Mouse (Mus musculus) layer of hippocampus, postnatal 25 days (tissue): ENCODE data around the gene Ifit2. TPM values are rescaled to one million over a fixed set of nuclear protein-coding genes. Genes with fewer than 3 reads are reported as not detected.
"Not testable (repeated sequence)": the region's sequence is repeated elsewhere in the genome, so short reads cannot be mapped to it uniquely, and the experiment has no call there.

Source experiments
- DNase-seq, 2 experiments: peaks; one replicate each; pipeline ENCODE4 v3.0.0; 2022; ENCODE audit warnings: mixed read lengths in 2 of 2, low spot score in 1 of 2; ENCODE audit errors: extremely low spot score in 1 of 2
- total RNA-seq, 2 experiments: library from RNA; stranded (reverse); gene quantifications; 2 replicates each; pipeline ENCODE4 v1.2.3; 2021

Ifit2 gene
- total RNA-seq, 2 experiments from 2014 or later = 4.5 to 4.6 TPM

- DNase-seq = no peak
Measured at GRCm38 (mm10) chr19:34539422-34539821, 11.1 kb upstream of the Ifit2 start.

GRCm38 (mm10) chr19:34546211-34546610 lies 4.3 kb upstream of the Ifit2 start:
- DNase-seq = no peak

DNA sequence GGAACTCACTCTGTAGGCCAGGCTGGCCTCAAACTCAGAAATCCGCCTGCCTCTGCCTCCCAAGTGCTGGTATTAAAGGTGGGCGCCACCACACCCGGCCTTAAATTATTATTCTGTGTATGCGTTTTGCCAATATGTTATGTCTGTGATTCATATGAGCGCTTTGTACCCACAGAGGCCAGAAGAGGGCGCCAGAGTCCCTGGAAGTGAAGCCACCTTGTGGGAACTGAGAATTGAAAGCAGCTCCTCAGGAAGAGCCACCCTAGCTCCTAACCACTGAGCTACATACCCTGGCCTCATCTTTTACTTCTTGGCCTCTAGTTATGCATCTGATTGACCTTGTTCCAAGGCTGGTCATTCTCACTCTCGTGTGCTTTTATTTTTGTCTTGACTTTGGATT lies 2.5 kb upstream of the Ifit2 start:
- peak; percentile 41 to 83 for DNase-seq

- no peak for DNase-seq
Measured at GRCm38 (mm10) chr19:34550205-34550533, 325 bp upstream of the Ifit2 start.

- DNase-seq = no peak
Measured at GRCm38 (mm10) chr19:34551981-34552380, 1.5 kb downstream of the Ifit2 start.

GRCm38 (mm10) chr19:34553021-34553420 lies 2.5 kb downstream of the Ifit2 start:
- no peak for DNase-seq

- no peak for DNase-seq
Measured at GRCm38 (mm10) chr19:34553522-34553921, 3.0 kb downstream of the Ifit2 start.

GRCm38 (mm10) chr19:34554061-34554460 lies 3.6 kb downstream of the Ifit2 start:
- DNase-seq = no peak

DNA sequence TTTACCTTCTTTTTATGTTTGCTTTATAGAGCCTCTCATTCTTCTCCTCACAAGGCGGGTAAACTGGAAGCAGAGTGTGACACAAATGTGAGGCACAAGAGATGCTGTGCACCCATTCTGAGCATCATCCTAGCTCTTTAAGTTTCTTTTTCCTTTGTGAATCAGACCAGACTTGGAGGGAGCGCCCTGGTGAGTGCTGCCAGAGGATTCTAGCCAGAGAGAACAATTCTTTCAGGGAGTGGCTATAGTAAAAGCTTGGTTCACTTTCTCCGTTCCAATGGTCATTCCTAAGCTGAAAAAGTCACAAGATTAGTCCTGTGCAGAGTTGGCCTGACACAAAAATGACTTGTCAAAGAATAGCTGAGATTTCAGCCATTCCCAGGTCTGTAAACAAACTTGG lies 6.1 kb downstream of the Ifit2 start:
- DNase-seq = no peak

- DNase-seq = no peak
Measured at GRCm38 (mm10) chr19:34562556-34562955, 12.1 kb downstream of the Ifit2 start.

DNA sequence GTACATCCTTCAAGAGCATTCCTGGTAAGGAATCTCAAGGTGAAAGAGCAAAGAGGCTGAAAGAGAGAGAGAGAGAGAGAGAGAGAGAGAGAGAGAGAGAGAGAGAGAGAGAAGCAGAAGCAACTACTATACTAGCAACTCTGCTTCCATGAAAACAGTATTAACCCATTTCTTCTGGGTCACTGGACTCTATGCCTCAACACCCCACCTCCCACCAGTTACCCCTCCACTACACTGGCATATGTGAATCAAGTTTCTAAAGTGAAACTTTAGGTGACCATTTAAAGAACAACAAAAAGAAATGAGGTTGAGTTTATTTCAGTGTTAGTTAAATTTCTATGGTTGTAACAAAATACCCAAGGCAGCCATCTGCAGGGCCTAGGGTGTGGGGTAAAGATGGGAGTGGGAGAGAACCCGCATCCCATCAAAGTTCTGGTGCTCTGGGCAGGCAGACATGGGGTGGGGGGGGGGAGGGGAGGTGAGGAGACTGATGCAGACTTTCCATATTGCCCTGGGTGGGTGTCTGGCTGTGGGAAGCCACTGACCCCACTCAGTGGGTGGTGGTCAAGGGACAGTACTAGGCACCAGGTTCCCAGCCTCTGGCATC lies 15.8 kb downstream of the Ifit2 start:
- no peak for DNase-seq

- no peak for DNase-seq
Measured at GRCm38 (mm10) chr19:34568988-34569895, 18.7 kb downstream of the Ifit2 start.

- DNase-seq = no peak
Measured at GRCm38 (mm10) chr19:34569896-34570476, 19.5 kb downstream of the Ifit2 start.

DNA sequence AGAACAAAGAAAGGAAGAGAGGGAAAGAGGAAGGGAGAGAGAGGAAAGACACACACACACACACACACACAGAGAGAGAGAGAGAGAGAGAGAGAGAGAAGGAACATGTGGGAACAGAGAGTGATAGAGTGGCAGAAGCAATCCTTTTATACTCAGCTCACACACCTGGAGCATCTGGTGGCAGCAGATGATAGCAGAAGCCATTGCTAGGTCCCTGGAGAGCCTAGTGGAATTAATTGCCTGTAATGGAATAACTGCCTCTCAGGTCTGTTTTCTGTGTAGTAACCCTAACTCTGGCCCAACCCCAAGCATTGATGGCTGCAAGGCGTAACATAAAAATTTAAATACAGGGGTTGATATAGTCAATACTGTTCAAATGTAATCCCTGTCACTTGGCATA lies 20.6 kb downstream of the Ifit2 start:
- DNase-seq = no peak

- no peak for DNase-seq
Measured at GRCm38 (mm10) chr19:34573650-34574049, 23.2 kb downstream of the Ifit2 start.

DNA sequence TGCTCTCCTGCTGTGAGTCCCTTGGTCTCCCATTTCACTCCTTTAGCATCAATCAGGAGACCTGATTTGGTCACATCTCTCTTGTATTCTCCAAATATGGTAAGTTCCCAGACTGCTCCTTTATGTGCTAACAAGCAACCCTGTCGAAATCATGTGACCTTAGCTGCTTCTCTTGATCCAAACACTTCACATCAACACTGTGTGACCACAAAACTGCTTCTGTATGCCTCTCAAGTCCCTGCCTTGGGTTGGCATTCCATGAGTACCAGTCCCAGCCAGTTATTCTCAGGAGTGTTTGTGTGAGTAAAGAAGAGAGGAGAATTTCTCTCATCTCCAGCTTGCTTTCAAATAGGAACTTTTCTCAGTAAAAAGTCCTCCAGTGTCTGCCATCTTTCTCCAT lies 26.6 kb downstream of the Ifit2 start:
- no peak for DNase-seq

- DNase-seq = not testable (repeated sequence)
Measured at GRCm38 (mm10) chr19:34582696-34583095, 32.2 kb downstream of the Ifit2 start.

- DNase-seq = not testable (repeated sequence)
Measured at GRCm38 (mm10) chr19:34583126-34583766, 32.8 kb downstream of the Ifit2 start, which contains the start of gene Ifit3. Gene Ifit3, plus strand, starts transcription at chr19:34583531.

GRCm38 (mm10) chr19:34585740-34586458 lies 35.4 kb downstream of the Ifit2 start:
- not testable (repeated sequence) for DNase-seq
